In genomic region chr2:128872256-128872655, GRCm38 (mm10) we compare ENCODE assay signal across 25 mouse cellular contexts. TPM values are rescaled to one million over a fixed set of nuclear protein-coding genes. Genes with fewer than 3 reads are reported as not detected.
"Had no signal": no experiment of that assay in that cellular context is flagged by ENCODE, and none has a peak within 500 bp of the region (broad histone marks: within the 10 kb centered on the region; RNA-seq: fewer than 3 reads in every experiment).

No protein-coding gene starts in this region.

- H3K27ac ChIP-seq: liver, embryonic 15.5 days; lung, embryonic 15.5 days; macrophage; midbrain, embryonic 10.5 days; midbrain, embryonic 12.5 days; neural tube, embryonic 13.5 days; neural tube, embryonic 15.5 days; stomach, embryonic 15.5 days; stomach, postnatal 0 days had no signal

- H3K4me1 ChIP-seq: liver, embryonic 15.5 days; lung, embryonic 15.5 days; midbrain, embryonic 12.5 days; neural tube, embryonic 13.5 days; neural tube, embryonic 15.5 days; stomach, embryonic 15.5 days had no signal

- H3K9ac ChIP-seq: liver, embryonic 15.5 days; liver, postnatal 0 days; lung, embryonic 15.5 days; midbrain, embryonic 12.5 days; neural tube, embryonic 13.5 days; neural tube, embryonic 15.5 days; stomach, embryonic 15.5 days had no signal

- H3K9me3 ChIP-seq: liver, embryonic 15.5 days; lung, embryonic 15.5 days; midbrain, embryonic 10.5 days; midbrain, embryonic 12.5 days; neural tube, embryonic 13.5 days; neural tube, embryonic 15.5 days; stomach, embryonic 15.5 days had no signal

- DNase-seq: liver, postnatal 0 days; lung, adult 2 months; lung, postnatal 14 days; lung, postnatal 36 days; midbrain, embryonic 14.5 days; retina, postnatal 1 day; right cerebral cortex, adult 18-20 months; right cerebral cortex, postnatal 25 days; right cerebral cortex, postnatal 4 days; spleen, adult 18-20 months; thymus, adult 18-20 months; thymus, postnatal 14 days; thymus, postnatal 36 days had no signal

- H3K36me3 ChIP-seq: liver, embryonic 15.5 days; lung, embryonic 15.5 days; midbrain, embryonic 10.5 days; midbrain, embryonic 12.5 days; neural tube, embryonic 13.5 days; neural tube, embryonic 15.5 days; stomach, embryonic 15.5 days had no signal

- H3K27me3 ChIP-seq: lung, embryonic 15.5 days; midbrain, embryonic 12.5 days; neural tube, embryonic 13.5 days; neural tube, embryonic 15.5 days; stomach, embryonic 15.5 days had no signal

- H3K4me3 ChIP-seq: liver, embryonic 15.5 days; lung, embryonic 15.5 days; midbrain, embryonic 10.5 days; midbrain, embryonic 12.5 days; myocyte; neural tube, embryonic 13.5 days; neural tube, embryonic 15.5 days; stomach, embryonic 15.5 days had no signal

RNA-seq across cellular contexts. Expression of gene Fbln7, which starts 9.5 kb away (rescaled TPM):
- total RNA-seq: megakaryocyte progenitor cell, adult 5-6 weeks; megakaryocyte-erythroid progenitor cell, adult 5-6 weeks had no signal
- polyA plus RNA-seq: macrophage had no signal
